Mouse (Mus musculus) frontal cortex, postnatal 10 days (tissue): ENCODE measurements around the gene Ncor2.

Experiments
- DNase-seq, 2 experiments: peaks; one replicate each; pipeline ENCODE4 v3.0.0; 2022; ENCODE audit warnings: low spot score in 2 of 2, mixed read lengths in 1 of 2

Gene Ncor2

GRCm38 (mm10) chr5:125191608-125192007, 12.6 kb upstream of the Ncor2 start:
- DNase-seq = no peak

DNA sequence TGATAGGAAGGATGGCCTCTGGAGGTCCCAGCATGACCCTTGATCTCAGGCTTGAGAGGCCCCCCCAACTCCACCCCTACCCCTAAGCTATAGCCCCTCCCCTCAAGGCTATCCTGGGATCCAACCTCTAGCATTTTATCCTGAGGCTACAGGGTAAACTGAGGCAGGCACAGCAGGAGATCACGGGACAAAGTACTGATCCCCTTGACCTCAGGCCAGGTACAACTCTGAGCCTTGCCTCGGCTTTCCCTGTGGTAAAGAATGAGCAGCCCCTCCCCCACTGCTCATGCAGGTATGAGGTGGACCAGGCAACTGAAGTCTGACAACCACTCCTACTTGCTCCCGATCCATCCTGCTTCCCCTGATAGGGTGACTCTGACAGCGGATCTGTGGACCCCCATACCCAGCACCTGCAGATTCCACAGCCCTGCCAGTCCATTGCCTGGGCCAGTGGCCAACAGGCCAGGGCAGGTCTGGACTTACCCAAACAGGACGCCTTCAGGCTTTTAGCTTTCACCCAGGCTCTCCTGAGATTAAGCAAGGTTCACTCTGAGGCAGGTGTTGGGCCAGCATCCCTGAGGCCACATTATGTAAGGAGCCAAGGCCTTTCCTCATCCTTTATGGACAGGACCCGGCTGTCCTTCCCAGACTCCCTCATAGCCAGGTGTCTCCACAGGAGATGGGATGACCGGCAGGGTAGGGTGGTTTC, 11.2 kb upstream of the Ncor2 start:
- DNase-seq = no peak

GRCm38 (mm10) chr5:125189625-125190024, 10.6 kb upstream of the Ncor2 start:
- no peak for DNase-seq

DNA sequence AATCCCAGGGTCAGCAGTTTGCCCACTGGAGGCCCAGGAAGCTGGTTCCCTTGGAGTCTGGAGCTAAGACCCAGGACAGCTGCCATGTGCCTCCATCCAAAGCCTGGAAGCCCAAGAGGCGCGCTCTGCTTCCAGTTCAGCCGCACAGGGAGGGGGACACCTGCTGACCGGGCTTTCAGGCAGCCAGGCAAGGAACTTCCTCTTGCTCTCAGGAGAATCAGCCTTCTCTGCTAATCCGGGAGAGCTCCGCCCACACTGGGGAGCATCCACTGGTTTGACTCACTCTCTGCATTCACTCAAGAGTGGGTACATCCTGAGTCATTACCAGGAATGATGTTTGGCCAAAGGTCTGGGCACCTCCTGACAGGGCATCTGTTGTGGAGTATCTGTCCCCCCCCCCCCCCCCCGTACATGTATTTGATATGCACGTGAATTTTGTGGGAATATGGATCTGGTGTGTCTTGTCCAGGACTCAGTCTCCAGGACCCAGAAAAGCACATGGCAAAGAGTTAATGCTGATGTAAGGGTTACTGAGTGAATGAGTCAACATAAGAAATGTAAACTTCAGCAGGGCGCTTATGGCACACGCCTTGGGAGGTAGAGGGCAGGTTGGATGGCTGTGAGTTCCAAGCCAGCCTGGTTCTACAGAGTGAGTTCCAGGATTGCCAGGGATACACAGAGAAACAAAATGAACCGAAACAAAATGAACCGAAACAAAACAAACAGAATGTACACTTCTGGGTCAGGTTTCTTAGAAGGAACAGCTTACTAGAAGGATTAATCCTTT, 10.0 kb upstream of the Ncor2 start:
- no peak for DNase-seq

DNA sequence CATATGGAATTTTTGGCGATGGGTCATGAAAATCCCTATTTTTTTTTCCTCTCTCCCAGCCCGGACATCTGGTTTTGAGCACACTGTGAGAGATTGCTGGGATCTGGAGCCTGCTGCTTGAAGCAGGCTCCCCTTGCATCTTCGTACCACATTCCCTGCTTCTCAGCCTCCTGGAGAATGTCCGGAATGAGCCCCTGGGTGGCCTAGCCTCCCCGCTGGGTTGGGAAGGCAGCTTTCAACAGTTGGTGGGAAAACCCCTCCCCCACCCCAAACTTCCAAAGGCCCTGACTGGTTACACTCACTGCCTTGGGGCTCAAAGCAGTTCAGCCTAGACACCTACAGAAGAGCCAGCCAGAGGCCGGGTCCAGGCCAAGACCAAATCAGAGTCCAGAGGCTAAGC, 5.8 kb upstream of the Ncor2 start:
- no peak for DNase-seq

- peak in 1 of 2 experiments; percentile 58 for DNase-seq
Observed at GRCm38 (mm10) chr5:125183321-125184003, 4.4 kb upstream of the Ncor2 start.

- no peak for DNase-seq
Observed at GRCm38 (mm10) chr5:125180630-125181263, 1.7 kb upstream of the Ncor2 start.

DNA sequence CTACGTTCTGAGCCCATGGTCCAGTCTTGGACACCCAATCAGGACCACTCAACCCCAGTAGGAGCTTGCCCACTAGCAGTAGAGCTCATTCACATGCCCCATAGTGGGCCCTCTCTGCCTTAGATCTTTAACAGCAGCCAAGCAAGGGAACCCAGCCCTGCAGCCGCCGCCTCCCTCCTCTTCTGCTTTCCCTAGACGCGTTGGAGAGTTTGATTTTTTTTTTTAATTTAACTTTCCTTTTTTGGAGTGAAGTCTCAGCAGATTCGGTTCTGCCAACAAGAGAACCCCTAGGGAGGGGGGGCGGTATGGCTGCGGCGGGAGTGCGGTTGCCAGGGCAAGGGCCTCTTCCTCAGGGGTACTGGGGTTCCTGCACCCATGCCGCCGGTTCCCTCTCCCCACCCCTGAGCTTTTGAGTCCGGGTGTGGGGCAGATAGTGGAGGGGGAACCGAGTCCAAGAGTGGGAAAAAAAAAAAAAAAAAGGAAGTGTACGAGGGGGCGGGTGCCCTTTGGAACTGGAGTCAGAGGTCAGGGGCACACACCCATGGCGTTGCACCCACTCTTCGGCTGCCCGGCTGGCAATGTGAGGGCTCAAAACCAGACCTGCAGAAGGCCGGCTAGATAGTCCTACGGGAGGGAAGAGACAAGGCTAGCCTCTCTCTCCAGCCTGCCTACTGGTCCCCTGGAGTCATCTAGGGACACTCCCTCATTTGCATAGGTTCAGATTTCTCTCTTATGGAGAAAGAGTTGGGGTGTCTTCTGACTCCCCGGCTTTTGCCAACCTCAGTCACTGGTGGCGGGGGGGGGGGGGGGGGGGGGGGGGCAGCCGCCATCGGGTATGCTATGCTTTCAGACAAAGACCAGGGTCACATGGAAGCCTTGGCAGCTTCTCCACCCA, 963 bp upstream of the Ncor2 start:
- DNase-seq = peak; percentile 66 to 77

DNA sequence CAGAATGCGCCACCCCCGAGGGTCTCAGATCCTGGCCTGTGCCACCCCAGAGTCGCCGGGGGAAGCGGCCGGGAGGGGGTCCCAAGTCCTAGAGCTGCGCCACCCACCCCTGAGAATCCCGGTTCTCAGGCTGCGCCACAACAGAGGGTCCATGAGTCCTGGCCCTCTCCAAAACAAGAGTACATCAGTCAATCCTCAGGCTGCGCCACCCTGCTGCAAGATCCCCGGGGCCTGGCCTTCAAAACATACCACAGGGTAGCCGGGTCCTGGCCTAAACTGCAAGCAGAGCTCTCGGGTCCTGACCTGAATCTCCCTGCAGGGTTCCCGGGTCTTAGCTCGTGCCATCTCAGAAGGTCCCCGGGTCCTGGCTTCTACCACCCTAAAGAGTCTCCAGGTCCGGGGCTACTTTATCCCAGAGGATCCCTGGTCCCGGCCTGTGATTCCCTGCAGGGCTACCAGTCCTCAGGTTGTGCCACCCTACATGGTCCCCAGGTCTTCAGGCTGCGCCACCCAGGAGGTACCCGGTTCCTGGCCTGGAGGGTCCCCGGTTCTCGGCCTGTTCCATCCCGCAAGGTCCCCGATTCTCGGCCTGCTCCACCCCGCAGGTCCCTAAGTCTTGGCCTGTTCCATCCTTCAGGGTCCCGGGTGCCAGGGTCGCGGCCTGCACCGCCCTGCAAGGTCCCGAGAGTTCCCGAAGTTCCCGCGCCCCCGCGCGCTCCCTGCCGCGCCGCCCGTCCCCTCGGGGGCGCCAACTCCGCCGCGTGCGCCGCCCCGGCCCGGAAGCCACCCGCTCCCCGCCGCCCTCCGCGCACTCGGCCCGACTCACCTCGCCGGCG, 630 bp downstream of the Ncor2 start:
- DNase-seq = peak in 1 of 2 experiments; percentile 72

DNA sequence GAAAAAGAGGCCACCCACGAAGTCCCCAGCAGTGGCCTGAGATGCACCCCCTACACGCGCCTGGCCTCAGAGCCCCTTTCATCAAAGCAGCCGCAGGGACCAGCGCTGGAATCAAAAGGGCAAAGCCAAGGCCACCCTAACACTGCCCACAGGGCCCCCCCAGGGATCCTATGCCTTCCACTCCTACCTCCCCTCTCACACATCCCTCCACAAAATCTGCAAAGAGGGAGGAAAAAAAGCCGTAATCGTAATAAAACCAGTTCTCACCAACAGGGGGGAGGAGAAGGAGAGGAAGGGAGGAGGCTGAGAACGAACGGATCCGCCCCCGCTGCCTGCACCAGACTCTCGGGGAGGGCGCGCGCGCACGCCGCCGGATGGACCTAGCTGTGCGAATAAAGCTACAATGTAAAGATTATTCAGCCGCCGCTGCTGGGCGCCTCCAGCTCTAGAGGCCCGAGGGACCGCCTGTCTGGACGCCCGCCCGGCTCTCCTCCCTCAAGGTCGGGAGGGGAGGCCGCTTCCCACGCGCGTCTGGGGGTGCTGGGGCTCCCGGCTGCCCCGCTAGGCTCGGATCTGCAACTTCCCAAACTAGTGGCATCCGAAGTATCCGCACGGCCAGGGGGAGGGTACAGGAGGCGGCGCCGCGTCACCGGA, 1.4 kb downstream of the Ncor2 start:
- peak; percentile 81 to 82 for DNase-seq

DNA sequence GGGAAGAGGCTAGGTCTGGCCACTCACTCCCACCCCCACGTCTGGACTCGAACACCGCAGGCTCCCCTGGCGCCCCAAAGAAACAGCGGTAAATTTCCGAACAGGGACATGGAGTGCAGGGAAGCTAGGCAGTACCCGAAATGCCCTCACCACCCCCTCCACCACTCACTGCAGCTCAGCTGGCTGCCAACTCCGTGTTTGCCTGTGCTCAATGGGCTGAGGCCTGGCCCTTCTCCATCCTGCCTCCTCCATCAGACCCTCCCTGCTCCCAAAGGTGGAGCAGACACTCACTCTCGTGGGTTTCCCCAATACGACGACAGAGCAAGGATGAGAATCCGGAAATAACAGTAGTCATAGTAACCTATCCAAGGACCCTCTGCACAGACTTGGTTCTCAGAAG, 2.2 kb downstream of the Ncor2 start:
- DNase-seq = peak in 1 of 2 experiments; percentile 64

- DNase-seq = no peak
Observed at GRCm38 (mm10) chr5:125176370-125176766, 2.7 kb downstream of the Ncor2 start.

DNA sequence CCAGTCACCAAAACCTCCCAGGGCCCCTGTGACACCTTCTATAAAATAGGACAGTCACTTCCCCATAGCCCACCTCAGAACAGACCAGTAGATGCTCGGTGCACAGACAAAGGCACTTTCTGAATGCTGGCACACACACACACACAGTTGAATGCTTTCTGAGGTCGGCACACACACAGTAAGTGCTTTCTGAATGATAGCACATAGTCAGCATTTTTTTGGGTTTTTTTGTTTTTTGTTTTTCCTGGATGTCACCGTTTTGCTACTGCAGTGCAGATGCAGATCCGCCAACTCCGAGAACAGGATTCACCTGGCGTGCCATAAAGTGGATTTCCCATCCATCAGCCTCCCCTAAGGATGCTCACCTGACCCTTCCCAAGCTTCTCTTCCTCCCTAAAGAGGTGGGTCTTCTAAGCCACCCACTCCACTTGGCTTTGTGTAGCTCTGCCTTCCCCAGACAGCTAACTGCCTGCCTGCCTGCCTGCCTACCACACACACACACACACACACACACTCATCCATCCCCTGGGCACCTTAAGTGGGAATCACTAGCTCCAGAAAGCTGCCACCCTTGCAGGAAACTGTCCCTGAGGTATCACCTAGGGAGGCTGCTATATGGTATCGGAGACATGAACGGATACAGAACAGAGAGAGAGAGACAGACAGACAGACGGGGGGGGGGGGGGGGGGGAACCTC, 3.2 kb downstream of the Ncor2 start:
- no peak for DNase-seq

DNA sequence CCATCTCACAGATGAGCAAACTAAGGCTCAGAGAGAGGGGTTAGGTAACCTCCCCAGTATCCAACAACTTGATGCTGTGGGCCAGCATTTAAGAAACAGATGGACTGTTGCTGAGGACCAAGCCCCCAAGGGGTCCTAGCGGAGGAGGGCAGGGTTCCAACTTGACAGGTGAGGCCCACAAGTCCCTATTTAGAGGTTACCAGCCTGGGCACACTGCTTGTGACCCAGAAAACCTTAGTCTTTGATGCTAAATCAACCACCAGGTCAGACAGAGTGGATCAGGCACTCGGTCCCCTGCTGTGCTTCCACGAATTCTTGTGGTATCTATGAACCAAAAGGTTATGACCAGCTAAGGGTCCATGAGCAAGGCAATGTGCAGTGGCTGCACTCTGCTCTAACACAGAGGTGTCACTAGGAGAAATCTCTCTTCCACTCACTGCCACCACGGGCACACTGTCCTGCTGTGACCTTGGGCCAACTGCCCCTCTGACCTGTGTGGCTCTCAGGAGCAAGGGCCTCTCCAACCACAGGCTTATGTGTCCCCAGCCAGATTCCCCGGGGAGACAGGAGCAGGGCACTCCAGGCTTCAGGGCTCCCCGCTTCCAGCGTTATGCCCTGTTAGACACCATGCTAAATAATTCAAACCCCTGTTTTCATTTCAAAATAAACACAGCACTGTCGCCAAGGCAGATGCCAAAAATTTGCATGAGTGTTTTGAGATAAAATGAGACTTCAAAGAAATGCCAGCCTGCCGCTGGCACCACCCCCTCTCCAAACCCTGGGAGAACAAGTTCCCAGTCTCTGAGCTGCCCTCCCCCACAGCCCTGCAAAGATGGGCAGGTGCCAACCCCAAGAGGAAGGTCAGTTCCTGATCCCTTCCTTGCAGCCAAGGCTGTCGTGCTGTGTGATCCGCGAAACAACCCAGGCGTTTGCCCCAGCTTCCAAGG, 4.0 kb downstream of the Ncor2 start:
- DNase-seq = peak; percentile 62 to 70

GRCm38 (mm10) chr5:125173868-125174267, 5.2 kb downstream of the Ncor2 start:
- DNase-seq = no peak

GRCm38 (mm10) chr5:125172831-125173615, 6.0 kb downstream of the Ncor2 start:
- DNase-seq = no peak

DNA sequence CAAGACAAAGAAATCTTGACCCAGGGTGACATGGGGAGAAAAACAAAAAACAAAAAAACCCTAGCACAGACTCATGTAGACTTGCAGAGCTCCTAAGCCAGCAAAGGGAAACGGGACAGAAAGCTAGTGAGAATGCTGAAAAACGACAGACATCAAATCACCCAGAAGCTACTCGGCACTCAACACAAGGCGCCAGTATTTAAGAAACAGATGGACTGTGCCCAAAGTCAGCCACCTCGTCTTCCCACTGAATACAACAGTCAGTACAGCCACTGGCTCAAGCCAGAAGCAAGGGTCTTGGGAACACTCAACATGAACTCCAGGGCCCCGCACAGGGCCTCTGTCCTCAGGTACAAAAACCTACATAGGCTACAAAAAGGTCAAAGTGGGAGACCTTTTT, 7.8 kb downstream of the Ncor2 start:
- DNase-seq = peak in 1 of 2 experiments; percentile 11
